Mouse (Mus musculus): ENCODE data around the gene Mamdc2. TPM values are rescaled to one million over a fixed set of nuclear protein-coding genes. Genes with fewer than 3 reads are reported as not detected.

Mamdc2 gene
- total RNA-seq, 2 experiments from 2014 or later: 1.1 to 2.3 TPM

DNA sequence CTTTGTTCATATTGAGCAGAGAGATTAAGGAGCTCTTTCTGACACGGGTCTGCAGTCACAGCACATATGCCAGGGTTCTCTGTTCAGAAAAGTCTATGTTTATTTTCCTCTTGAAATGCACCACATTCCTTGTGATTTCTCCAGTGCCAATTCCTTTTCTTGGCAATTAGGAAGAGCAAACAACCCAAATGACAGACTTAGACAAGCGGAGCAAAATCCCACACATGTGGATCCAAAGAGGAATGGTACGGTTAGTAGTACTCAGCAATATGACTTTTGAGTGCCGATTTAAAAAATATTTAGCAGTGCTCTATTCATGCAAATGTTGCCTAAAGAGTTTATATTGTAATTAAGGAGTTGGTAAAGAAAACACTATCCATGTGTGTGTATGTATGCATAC lies 87.7 kb downstream of the Mamdc2 start:
- DNase-seq (ENCODE audit: low spot score): no peak

DNA sequence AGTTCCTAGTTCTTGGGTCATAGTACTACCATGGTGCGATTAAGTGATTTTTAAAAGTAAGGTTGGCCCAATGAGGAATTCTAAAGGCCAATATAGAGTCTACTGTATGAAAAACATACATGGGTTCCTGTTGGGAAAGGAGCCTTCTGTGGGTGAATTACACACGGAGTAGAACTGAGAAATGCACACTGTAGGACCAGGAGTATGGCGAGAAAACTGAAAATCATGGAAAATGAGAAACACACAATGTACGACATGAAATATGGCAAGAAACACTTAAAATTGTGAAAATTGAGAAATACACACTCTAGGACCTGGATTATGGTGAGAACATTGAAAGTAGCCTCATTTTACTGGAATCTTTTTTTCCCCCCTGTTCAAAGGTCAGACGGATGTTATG lies 91.0 kb downstream of the Mamdc2 start:
- no peak for DNase-seq (ENCODE audit: low spot score)

DNA sequence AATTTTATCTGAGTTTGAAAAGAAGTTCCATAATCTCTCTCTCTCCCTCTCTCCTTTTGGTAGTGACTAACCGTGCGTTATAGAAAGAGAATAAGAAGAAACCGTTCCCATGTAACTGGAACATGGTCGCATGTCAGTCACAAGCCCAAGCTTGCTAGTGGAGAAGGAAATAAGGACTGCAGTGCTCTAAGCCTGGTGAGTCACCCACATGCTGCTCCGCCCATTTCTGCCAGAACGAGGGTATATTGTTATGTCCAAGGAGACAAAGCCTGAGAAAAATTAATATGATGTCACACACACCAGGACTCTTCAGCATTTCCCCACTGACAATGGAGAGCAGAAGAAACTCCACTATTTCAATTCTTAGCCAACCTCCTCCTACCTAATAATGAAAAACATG lies 93.5 kb downstream of the Mamdc2 start:
- DNase-seq (ENCODE audit: low spot score): no peak

DNA sequence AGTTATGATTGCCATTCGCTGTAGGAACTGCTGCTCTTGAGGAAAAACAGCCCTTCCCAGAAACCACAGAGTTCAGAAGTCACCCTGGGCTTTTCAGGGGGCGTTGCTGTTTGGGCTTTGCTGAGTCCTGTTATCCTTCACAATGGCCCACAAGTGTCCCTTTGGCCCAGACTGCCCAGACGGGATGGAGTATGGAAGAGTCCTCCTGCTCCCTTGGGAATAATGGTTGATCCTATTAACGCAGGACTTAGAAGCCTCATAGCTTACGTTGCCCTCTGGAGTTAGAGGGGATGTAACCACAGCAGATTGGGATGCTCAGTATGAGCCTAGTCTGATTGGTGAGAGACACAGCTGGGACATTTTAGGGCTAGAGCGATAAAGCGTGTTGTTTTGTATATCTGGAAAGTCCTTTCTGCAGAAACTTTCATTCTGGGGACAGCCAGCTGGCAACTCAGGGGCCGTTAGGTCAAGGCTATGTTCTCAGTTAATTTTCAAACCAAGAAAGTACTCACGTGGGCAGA lies 94.3 kb downstream of the Mamdc2 start:
- no peak for DNase-seq (ENCODE audit: low spot score)

DNA sequence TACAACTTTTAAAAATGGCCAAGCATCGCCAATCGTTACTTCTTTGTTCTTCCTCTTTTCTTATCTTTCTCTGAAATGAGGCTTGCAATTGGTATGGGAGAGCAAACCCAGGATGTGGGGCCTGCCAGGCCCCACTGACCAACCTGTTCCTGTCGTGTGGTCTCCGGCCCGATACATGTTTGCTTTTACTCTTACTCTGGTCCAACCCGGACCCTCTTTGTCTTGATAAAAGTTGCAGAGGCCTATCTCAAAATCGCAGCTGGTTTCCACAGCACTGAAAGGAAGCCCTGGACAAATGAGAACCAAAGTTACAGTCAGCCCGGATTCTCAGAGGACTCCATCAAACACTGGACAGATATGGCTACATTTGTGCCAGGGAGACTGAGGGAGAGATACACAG lies 95.1 kb downstream of the Mamdc2 start:
- DNase-seq (ENCODE audit: low spot score): no peak

DNA sequence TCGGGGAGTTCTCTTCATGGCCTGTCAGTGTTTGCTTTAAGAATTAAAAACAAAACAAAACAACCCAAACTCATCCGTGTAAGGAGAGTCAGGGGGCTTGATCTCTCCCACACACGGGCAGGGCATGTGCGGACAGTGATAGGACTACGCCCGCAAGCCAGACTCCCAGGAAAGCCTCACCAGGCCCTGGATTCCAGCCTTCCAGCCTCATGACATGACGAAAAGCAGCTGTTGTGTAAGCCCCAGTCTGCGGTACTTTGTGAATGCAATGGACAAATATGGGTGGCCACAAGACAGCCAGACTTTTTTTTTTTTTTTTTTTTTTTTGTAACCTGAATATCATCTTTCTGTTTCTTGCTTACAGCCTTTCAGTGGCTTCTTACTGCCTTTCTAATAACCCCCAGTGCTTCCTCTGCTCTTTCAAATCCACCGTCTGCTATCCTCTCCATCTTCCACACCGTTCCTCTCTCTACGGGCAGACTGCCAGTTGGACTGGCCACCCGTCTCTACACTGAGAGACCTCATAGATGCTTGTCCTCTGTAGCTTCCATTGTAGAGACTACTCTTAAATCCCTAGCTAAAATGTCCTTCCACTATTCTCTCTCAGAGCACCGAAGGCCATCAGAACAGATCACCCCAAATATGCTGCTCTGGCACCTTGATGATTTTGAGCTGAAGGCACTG lies 96.3 kb downstream of the Mamdc2 start:
- no peak for DNase-seq (ENCODE audit: low spot score)

DNA sequence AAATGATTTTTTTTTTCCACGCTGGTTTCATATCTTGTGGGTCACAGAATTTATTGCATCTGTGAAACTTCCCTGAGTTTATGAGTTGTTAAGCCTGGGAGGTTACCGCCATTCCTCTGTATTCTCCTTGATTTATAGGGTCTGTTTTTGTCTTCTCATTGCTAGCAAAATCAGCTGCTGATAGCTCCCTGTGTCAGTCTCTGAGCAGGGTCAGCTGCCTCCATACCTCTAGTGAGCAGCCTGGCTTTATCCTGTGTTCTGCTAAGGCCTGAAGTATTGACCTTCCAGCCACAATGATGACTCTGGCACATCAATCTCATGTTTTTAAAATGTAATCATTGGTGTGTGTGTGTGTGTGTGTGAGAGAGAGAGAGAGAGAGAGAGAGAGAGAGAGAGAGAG lies 98.3 kb downstream of the Mamdc2 start:
- DNase-seq (ENCODE audit: low spot score): no peak

DNA sequence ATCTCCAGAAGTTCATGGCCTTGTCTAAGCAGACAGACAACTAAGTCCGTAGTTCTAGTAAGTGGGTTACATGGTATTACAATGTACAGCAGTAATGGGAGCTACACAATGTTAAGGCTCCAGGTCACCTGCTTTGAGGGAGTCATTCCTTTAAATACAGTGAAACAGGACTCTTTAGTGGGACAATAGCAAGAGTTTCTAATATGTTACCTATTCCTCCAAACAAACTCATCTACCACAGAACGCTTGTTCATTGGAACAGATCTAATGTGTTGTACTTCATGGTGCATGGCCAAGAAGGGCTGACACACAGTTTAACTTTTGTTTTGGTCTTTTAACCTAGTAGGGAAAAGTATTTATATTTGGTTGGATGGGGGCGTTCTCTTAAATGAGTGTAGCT lies 105.5 kb downstream of the Mamdc2 start:
- DNase-seq (ENCODE audit: low spot score): no peak

DNA sequence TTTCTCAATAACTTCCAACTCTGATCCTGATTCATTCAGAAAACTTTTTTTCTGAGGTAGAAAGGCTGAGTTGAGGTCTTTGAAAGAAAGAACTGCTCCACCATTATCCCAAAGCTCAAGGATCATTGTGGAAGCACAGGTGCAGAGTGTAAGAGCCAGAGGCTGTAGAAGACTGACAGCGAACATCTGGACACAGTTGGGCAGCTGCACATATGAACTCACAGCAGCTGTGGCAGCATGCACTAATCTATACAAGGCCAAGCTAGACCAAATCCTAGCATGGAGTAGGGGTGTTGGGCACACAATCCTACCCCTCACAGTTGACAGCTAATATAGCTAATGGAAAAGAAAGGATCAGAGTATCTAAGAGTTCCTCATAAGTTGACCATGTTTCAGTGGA lies 115.4 kb downstream of the Mamdc2 start:
- DNase-seq (ENCODE audit: low spot score): no peak

DNA sequence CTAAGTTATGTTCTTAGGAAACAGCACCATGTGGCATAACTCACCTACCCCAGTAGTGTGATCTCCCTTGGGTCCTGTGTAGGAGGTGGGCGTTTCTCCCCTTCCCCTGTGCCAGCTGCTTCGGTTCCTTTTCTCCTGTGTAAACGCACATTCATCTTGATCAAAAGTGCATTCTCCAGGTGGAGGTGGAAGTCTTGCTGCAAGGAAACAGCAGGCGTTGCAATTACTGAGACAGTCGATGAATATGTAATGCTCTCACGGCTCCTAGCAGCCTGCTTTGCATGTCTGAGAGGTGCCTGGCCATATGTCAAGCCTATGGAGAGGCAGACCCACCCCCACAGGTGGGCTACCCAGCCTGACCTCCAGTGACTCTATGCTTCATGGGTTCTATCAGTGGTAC lies 117.4 kb downstream of the Mamdc2 start:
- no peak for DNase-seq (ENCODE audit: low spot score)

DNA sequence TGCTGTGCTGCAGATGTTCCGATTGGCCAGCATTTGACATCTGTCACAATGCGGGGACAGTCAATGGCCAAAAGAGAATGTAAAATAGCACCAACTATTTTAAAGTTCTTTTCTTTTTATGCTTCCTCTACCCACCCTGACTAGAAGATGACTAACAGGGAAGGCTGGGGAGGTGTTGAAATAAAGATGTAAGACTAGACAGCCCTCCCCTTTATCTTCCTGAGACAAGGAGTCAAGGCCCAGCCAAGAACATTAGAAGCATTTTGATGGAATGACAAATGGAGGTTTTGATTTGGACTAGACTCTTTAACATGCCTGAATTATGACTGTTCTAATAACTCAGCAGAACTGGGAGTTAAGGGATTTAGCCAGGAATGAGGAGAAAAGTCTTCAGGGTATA lies 118.9 kb downstream of the Mamdc2 start:
- DNase-seq (ENCODE audit: low spot score): no peak

DNA sequence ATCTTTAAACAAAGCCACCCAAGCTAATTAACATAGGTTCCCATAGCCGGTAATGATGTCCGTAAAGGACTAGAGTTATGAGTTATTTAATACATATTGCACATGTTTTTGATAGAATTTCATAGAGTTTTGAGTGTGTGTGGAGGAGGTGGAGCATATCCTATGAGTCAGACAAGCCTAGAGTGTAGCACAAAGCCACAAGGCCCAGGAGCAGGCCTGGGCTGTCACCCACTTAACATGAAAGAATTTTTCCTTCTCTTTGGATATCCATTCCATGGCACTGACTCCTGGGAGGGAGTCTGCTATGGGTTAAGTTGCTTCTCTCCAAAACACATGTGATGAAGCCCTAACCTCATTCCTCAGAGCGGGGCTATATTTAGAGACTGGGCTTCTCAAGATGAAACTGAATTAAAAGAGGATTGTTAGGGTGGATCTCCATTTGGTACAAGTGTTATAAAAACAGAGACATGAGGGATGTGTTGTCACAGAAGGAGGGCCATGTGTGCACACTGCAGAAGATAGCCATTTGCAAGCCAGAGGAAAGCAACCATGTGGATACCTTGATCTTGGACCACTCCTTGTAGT lies 121.1 kb downstream of the Mamdc2 start:
- no peak for DNase-seq (ENCODE audit: low spot score)

DNA sequence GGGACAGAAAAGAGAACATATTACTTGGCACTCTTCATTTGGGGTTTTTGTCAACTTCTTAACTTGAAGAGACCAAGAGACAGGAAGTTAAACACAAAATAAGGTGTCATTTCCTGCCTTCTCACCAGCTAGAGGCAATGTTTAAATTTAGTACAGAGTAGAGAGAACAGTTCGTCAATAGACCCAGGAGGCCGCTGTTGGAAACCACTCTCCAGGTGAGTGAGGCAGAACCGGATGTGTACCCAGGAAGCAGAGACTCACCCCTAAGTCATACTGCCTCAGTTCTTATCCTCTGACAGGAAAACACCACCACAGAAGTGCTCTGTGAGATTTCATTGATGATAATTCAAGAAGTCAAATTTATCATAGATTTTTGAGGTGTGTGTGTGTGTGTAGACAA lies 125.1 kb downstream of the Mamdc2 start:
- no peak for DNase-seq (ENCODE audit: low spot score)

DNA sequence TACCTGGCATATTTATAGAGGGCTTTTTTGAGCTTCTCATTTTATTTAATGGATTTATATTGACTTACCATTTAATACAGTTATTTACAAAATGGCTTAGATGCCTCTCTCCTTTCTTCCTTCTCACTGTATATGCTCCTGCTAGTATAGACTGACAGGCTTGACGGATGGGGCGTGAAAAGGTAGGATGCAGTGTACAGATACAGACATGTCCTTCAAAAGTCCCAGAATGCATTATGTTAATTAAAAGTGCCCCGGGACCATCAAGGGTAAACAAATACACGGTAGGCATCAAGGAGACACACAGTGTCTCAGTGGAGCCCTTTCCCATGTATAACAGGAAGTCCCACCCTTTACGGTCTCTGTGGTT lies 130.3 kb downstream of the Mamdc2 start:
- no peak for DNase-seq (ENCODE audit: low spot score)

DNA sequence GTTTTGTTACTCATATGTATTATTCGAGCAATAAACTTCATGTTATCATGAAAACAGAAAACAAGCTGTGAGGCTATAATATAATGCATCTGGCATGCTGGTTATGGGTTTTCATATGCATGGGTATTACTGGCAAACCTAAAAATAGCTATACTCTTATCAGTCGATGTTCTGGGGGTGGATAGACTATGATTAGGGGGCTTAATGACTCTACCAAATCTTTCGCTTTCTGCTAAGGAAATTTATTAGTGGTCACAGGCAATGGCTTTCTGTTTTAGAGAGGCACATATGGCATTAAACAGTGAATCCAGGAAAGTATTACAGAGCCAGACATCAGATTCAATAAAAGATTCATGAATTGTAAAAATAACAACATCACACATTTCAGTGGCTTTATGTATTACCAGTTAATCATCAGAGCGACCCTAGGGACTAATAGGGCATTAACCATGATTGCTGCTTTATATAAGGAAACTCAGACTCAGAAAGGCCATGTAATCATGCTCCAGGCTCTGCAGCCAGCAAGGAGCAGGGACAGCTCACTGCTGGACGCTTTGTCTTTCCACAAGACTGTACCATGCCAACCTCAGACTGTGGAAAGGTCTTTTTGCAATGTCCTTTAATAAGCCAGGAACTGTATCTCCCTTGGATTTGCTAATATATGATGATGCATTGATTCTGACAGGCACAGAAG lies 130.8 kb downstream of the Mamdc2 start:
- no peak for DNase-seq (ENCODE audit: low spot score)

DNA sequence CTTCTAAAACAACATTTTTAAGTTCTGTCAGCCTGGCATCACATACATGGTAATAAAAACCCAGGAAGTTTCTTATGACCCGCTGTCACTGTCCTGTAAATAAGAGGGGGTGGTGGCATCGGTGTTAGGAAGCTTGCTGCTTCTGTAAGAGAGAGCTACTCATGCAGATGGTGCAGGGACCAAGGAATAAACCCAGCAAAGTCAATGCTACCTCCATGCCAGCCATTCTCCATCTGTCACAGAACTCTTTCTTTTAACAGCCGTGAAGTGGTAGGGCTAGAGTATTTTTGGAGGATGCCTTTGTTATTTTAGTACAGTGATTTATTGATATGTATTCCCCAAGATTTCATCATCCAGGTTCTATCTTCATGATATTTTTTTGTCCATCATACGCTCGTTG lies 131.4 kb downstream of the Mamdc2 start:
- DNase-seq (ENCODE audit: low spot score): no peak

DNA sequence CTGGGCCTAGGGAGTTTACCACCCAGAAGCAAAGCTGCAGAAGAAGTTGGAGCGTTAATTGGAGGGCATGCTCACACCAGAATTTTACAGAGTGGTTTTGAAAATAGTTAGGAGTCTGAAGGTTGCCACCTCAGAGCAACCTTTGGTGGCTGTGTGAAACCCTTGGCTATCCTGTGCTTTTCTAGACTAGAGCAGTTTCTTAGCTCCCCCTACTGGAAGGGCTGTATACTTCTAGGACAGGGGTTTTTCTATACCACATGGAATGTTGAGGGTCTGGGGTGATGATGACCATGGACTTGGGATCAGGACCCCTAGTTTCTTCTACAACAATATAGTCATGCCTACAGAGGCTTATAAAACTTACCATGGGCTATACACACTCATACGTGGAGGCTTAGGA lies 138.3 kb downstream of the Mamdc2 start:
- no peak for DNase-seq (ENCODE audit: low spot score)

DNA sequence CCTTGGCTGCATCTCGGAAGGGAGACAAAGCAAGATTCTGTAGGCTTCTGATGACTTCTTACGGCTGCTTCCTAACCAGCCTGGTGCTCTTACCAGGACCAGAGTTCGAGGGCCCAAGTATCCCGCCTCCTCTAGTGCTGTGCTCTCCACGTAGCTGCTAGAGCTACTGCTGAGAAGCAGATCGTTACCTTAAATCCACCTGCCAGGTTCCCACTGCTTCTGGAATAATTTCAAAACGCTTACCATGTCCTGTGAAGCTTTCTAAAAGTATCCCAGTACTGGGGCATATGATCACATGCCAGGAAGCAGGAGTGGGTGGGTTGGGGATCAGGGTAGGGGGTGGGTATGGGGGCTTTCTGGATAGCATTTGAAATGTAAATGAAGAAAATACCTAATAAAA lies 141.6 kb downstream of the Mamdc2 start:
- DNase-seq (ENCODE audit: low spot score): no peak

DNA sequence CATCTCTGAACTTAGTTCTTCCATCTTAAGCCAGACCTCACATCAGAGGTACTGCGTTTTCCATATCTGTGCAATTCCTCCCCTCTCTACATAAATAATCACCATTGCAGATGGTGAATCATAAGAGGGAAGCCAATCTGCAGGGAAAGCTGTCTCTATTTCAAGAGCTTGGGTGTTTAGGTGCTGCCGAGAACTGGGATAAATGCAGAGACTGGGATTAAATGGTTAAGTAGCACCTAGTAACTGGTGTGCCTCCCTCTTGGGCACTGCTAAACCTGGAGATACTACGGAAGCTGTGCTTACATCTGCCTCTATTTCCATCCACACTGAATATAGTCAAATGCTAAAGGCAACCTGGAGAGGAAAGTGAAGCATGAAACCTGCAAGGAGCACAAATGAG lies 148.3 kb downstream of the Mamdc2 start:
- no peak for DNase-seq (ENCODE audit: low spot score)

DNA sequence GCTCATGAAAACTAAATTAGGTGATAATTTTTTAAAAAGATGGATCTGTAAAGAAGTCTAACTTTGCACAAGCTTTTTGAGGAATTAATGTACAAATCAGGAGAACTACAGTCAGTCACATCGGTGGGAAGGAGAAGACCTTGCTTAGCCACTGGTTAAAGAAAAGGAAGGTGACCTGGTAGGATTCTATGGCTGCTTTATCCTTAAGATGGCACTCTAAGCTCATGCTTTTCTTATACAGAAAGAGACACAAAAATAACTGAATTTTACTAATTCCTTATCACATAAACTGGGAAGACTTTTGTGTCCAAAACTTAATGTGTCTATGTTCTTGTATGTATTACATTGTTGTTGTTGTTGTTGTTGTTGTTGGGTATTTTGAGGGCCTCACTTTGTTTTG lies 149.3 kb downstream of the Mamdc2 start:
- DNase-seq (ENCODE audit: low spot score): no peak

DNA sequence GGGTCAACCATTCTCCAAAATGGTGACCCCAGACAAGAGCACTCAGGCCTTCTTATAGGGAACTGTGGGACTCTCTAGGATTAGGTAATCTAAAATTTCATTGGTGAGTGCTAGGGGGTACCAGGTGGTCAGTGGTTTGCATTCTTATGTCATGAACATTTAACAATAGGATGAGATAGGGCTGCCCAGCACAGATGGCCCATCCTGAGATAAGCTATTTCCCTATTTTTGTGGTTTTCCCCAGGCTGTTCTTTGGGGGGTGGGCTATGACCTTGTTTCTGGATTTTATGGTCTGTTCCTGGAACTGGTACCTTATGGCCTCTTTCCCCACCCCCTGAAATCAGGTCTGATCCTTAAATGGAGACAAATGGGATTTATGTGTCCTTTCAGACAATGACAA lies 151.1 kb downstream of the Mamdc2 start:
- no peak for DNase-seq (ENCODE audit: low spot score)

DNA sequence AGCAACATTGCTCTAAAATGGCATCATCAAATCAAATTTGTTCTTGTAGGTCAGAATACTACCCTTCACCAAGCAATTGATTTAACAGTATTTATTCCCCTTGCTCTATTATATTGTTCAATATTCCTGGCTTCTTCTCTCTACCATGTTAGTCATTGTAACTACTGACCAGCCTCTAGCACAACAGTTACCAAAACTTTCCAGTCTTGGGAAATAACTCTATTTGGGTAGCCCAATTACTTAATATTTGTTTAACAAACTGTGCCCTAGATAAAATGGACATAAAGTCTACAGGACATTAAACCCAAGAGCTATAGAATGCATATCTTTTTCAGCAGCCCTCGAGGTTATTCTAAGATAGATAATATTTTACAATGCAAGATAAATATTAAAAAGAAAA lies 159.0 kb downstream of the Mamdc2 start:
- no peak for DNase-seq (ENCODE audit: low spot score)

Measured in gastrocnemius, adult 18-20 months (tissue).